Mouse (Mus musculus): ENCODE measurements around the gene Nav3.

- TF ChIP-seq CTCF (IDR thresholded peaks at IDR 0.05; ENCODE audit: extremely low read depth, insufficient read length, insufficient replicate concordance, low read depth, low read length) (no peak), POLR2A (IDR thresholded peaks at IDR 0.05; ENCODE audit: low read depth, low read length) (no peak)
Measured at GRCm38 (mm10) chr10:109919515-109919914, 536.5 kb downstream of the Nav3 start.
